Mouse (Mus musculus) cortical plate, adult 2 months (tissue): ENCODE results near the gene Gm42669.

ENCODE experiments used
- CTCF ChIP-seq: fragments of 200-500 bp; IDR thresholded peaks from 2 replicates; pipeline ENCODE4 v1.5.1; 2011; ENCODE audit warnings: mild to moderate bottlenecking, control low read depth, low read length; ENCODE audit not compliant: insufficient read depth; ENCODE audit errors: extremely low read depth
- POLR2A ChIP-seq: fragments of 200-500 bp; IDR thresholded peaks from 2 replicates; pipeline ENCODE4 v1.6.1; 2011; ENCODE audit warnings: mild to moderate bottlenecking, low read length, control low read depth; ENCODE audit not compliant: insufficient read depth; ENCODE audit errors: extremely low read depth

DNA sequence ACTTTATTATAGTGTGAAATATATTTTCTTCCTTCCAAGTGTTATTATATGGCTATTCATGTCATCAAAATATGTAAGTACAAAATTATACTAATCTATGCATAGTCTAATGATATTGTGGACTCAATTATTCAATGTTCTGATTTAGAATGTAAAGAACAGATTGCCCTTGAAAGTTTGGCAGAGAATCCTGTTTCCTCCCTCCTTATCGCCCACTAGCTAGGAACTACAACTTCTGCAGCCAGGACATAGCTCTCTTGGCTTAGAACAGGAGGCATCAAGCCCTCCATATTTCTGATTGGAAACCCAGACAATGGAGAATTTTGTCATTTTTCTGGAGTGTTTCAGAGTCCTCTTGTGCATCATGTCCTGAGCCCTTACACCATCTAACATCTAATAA, 6.7 kb upstream of the Gm42669 start:
- TF ChIP-seq CTCF = no peak
- no peak for TF ChIP-seq POLR2A
